In the genomic region with DNA sequence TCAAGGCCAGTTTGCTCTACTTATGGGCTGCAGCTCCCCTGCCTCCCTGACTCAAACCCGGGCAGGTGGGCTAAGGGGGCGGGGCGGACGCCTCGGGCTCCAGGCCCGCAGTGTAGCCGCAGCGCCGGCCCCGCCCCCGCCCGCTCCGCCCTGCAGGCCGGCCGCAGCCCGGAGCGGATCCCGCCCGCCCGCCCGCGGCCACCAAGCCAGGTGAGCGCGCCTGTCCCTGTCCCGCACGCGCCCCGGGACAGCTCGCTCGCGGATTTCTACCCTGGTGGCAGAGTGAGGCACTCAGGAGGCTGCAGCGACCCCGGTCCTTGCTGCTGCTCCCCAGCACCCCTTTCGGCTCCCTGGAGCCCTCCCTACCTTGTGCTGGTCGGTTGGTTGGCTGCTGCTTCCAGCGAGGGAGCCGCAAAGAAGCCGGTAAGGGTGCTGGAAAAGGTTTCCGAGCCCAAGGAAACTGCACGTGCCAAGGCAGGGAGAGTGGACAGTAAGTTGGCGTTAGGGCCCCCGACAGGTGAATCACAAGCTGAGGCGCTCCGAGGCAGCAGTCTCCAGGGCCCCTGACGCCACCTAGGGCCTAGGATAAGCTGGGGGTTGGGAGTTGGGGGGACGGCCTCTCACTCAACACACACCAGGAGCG, we compare ENCODE assay signal across 8 mouse cellular contexts. TPM values are rescaled to one million over a fixed set of nuclear protein-coding genes. Genes with fewer than 3 reads are reported as not detected.
A peak's percentile ranks its signal among the peaks of the same experiment; 100 is the strongest.
DNase-seq lines count a peak whose midpoint lies in the region; ATAC-seq and TF ChIP-seq lines count a peak whose summit lies in the region.

A gene (plus strand): TSS at position 143 of the 643 bp plus-strand sequence.

- H3K36me3 ChIP-seq in kidney, embryonic 15.5 days: peaks cover 31% of the 10 kb centered on the region
- peaks cover 17% of the 10 kb centered on the region for H3K36me3 ChIP-seq in liver, postnatal 0 days (replicated peaks; ENCODE audit: insufficient read depth, low read length)
- H3K36me3 ChIP-seq in stomach, embryonic 16.5 days (ENCODE audit: control insufficient read depth, insufficient read depth, low read length): peaks cover 9% of the 10 kb centered on the region

- peak within 1 kb of the TSS; percentile 37 for H3K4me3 ChIP-seq in bone marrow macrophage, adult 2 months (ENCODE audit: insufficient read depth, low read length)
- H3K4me3 ChIP-seq in kidney, embryonic 15.5 days (replicated peaks): peak within 1 kb of the TSS; percentile 53
- peak within 1 kb of the TSS; percentile 53 for H3K4me3 ChIP-seq in liver, postnatal 0 days (ENCODE audit: low read depth, low read length)
- peak within 1 kb of the TSS; percentile 54 for H3K4me3 ChIP-seq in stomach, embryonic 16.5 days (replicated peaks; ENCODE audit: low read length)

- peaks cover 21% of the 10 kb centered on the region for H3K27me3 ChIP-seq in kidney, embryonic 15.5 days
- 0 out of 2 replicates have a peak, but pooled peaks cover 4% of the 10 kb centered on the region for H3K27me3 ChIP-seq in liver, postnatal 0 days (ENCODE audit: insufficient read depth, low read length)
- H3K27me3 ChIP-seq in stomach, embryonic 16.5 days (ENCODE audit: control insufficient read depth, insufficient read depth, low read length): no peaks in the 10 kb centered on the region

- peak; percentile 74 for ATAC-seq in erythroid progenitor cell, adult 5-6 weeks (replicated peaks; ENCODE audit: low FRiP score, poor library complexity, severe bottlenecking)
- peak; percentile 84 for ATAC-seq in kidney, embryonic 15.5 days (replicated peaks; ENCODE audit: low FRiP score)
- peak; percentile 77 for ATAC-seq in liver, postnatal 0 days
- ATAC-seq in stomach, embryonic 16.5 days (ENCODE audit: insufficient read depth, low FRiP score): peak; percentile 81

- no peak within 1 kb of the TSS for H3K27ac ChIP-seq in bone marrow macrophage, adult 2 months (ENCODE audit: insufficient read depth, low read depth, low read length)
- H3K27ac ChIP-seq in kidney, embryonic 15.5 days: no peak within 1 kb of the TSS
- 0 out of 2 replicates have a peak within 1 kb of the TSS, but pooled peaks have one; percentile 18 for H3K27ac ChIP-seq in liver, postnatal 0 days (ENCODE audit: low read depth)
- H3K27ac ChIP-seq in stomach, embryonic 16.5 days (ENCODE audit: low read length): no peak within 1 kb of the TSS

- no peaks in the 10 kb centered on the region for H3K9me3 ChIP-seq in kidney, embryonic 15.5 days (replicated peaks)
- no peaks in the 10 kb centered on the region for H3K9me3 ChIP-seq in liver, postnatal 0 days (ENCODE audit: low read length)
- H3K9me3 ChIP-seq in stomach, embryonic 16.5 days (replicated peaks; ENCODE audit: control insufficient read depth, low read length): no peaks in the 10 kb centered on the region

- TF ChIP-seq CTCF in bone marrow macrophage, adult 2 months (IDR thresholded peaks at IDR 0.05; ENCODE audit: low read depth, low read length): no peak
- no peak for TF ChIP-seq CTCF in liver, postnatal 0 days (IDR thresholded peaks at IDR 0.05; ENCODE audit: low read depth)

- TF ChIP-seq EP300 in liver, postnatal 0 days (IDR thresholded peaks at IDR 0.05; ENCODE audit: low read depth): no peak

- H3K4me1 ChIP-seq in bone marrow macrophage, adult 2 months (ENCODE audit: control insufficient read depth, insufficient read depth, low read length): peaks cover 9% of the 10 kb centered on the region
- H3K4me1 ChIP-seq in kidney, embryonic 15.5 days: peaks cover 13% of the 10 kb centered on the region
- peaks cover 14% of the 10 kb centered on the region for H3K4me1 ChIP-seq in liver, postnatal 0 days (ENCODE audit: insufficient read depth)
- no peaks in the 10 kb centered on the region for H3K4me1 ChIP-seq in stomach, embryonic 16.5 days (ENCODE audit: control insufficient read depth, insufficient read depth, low read length)

- H3K4me2 ChIP-seq in kidney, embryonic 15.5 days: peak within 1 kb of the TSS; percentile 93
- H3K4me2 ChIP-seq in liver, postnatal 0 days (ENCODE audit: low read depth, low read length): peak within 1 kb of the TSS; percentile 87
- peak within 1 kb of the TSS; percentile 92 for H3K4me2 ChIP-seq in stomach, embryonic 16.5 days (ENCODE audit: low read depth, low read length)

- TF ChIP-seq POLR2A in bone marrow macrophage, adult 2 months (IDR thresholded peaks at IDR 0.05; ENCODE audit: borderline replicate concordance, low read depth, low read length): no peak

- H3K9ac ChIP-seq in kidney, embryonic 15.5 days: peak within 1 kb of the TSS; percentile 41
- peak within 1 kb of the TSS; percentile 61 for H3K9ac ChIP-seq in liver, postnatal 0 days (replicated peaks)
- peak within 1 kb of the TSS; percentile 72 for H3K9ac ChIP-seq in stomach, embryonic 16.5 days (ENCODE audit: low read length)

- 2% methylated on average over 35 of the region's 47 CpGs for WGBS in kidney, embryonic 15.5 days
- WGBS in liver, postnatal 0 days (ENCODE audit: insufficient replicate concordance): 4% methylated on average over 41 of the region's 47 CpGs
- WGBS in stomach, embryonic 16.5 days: 1% methylated on average over 40 of the region's 47 CpGs

- DNase-seq in layer of hippocampus, adult 18-20 months (ENCODE audit: low spot score in 2 of 2): no peak
- DNase-seq in layer of hippocampus, adult 9-10 months (ENCODE audit: low spot score): no peak
- peak; percentile 69 for DNase-seq in liver, postnatal 0 days
- DNase-seq in urinary bladder, adult 2 months (ENCODE audit: low spot score): no peak

RNA-seq across cellular contexts. Expression of the gene that starts here (rescaled TPM):
- total RNA-seq in layer of hippocampus, adult 18-20 months (2021): 10 to 100 TPM; 98.5 to 98.6 TPM
- polyA plus RNA-seq in bone marrow macrophage, adult 2 months (2012; ENCODE audit: insufficient read depth, insufficient read length, missing spikeins): not detected in 2 replicates
- not detected in 2 replicates for total RNA-seq in erythroid progenitor cell, adult 5-6 weeks (2015; ENCODE audit: low replicate concordance)
- not detected in 2 replicates for total RNA-seq in erythroid progenitor cell, adult 5-6 weeks (2017; ENCODE audit: low replicate concordance)
- polyA plus RNA-seq in kidney, embryonic 15.5 days (2015; fragmentation: Nextera tagmentation; extraction: Ambion mirVana): 1.8 and 2.1 TPM in 2 replicates
- polyA plus RNA-seq in liver, postnatal 0 days (2015; fragmentation: Nextera tagmentation; extraction: Ambion mirVana): 3.3 and 3.4 TPM in 2 replicates
- 2.1 and 3.1 TPM in 2 replicates for polyA plus RNA-seq in stomach, embryonic 16.5 days (2015; fragmentation: Nextera tagmentation; extraction: Ambion mirVana)
- 0.50 and 0.76 TPM in 2 replicates for polyA plus RNA-seq in urinary bladder, adult 2 months (2012; rRNA removed)

Comparison
In these comparisons a context has a peak if more than half of its experiments do, and no peak if none do; other contexts are left out.
1. RNA of the gene that starts here (total RNA-seq): 98.5 to 98.6 TPM in layer of hippocampus, adult 18-20 months; not detected in erythroid progenitor cell, adult 5-6 weeks; every median in the first group is over 10 times any median in the second.
2. Peak in ATAC-seq in erythroid progenitor cell, adult 5-6 weeks; RNA of the gene not detected or under 1 TPM.
3. Peak in every context shown above with its lines, with median percentiles within 50 percentile points of each other: H3K4me3 ChIP-seq, ATAC-seq, H3K4me2 ChIP-seq and H3K9ac ChIP-seq.